Mouse (Mus musculus): ENCODE measurements around the gene Inpp5a. TPM values are rescaled to one million over a fixed set of nuclear protein-coding genes. Genes with fewer than 3 reads are reported as not detected.

The Inpp5a gene
- polyA plus RNA-seq, 1 experiment: 28.1 TPM

- Histone ChIP-seq H3K27ac (ENCODE audit: control insufficient read depth, insufficient read depth, low read depth, low read length, poor library complexity) (peak overlapping the region; percentile 52), H3K4me1 (ENCODE audit: control insufficient read depth, insufficient read depth, low read length) (peaks cover 5% of the 10 kb centered on the region), H3K4me3 (replicated peaks; ENCODE audit: control insufficient read depth, low read depth, low read length) (no peak overlapping the region)
- TF ChIP-seq POLR2A (IDR thresholded peaks at IDR 0.05; ENCODE audit: borderline replicate concordance, control insufficient read depth, low read depth, low read length): no peak
- no peak for TF ChIP-seq CTCF (IDR thresholded peaks at IDR 0.05; ENCODE audit: control insufficient read depth, insufficient read depth, low read length)
- WGBS: 7% methylated on average over 8 of the region's 8 CpGs
Observed at GRCm38 (mm10) chr7:139566533-139566932, 177.6 kb downstream of the Inpp5a start.

GRCm38 (mm10) chr7:139570788-139571187 is 181.9 kb downstream of the Inpp5a start:
- TF ChIP-seq CTCF (IDR thresholded peaks at IDR 0.05; ENCODE audit: control insufficient read depth, insufficient read depth, low read length): no peak
- no peak for TF ChIP-seq POLR2A (IDR thresholded peaks at IDR 0.05; ENCODE audit: borderline replicate concordance, control insufficient read depth, low read depth, low read length)
- Histone ChIP-seq H3K4me3 (replicated peaks; ENCODE audit: control insufficient read depth, low read depth, low read length) (no peak overlapping the region), H3K27ac (ENCODE audit: control insufficient read depth, insufficient read depth, low read depth, low read length, poor library complexity) (no peak overlapping the region), H3K4me1 (ENCODE audit: control insufficient read depth, insufficient read depth, low read length) (peaks cover 5% of the 10 kb centered on the region)
- WGBS: 93% methylated on average over 5 of the region's 5 CpGs

GRCm38 (mm10) chr7:139572665-139573064 is 183.8 kb downstream of the Inpp5a start:
- no peaks in the 10 kb centered on the region for H3K4me1 ChIP-seq (ENCODE audit: control insufficient read depth, insufficient read depth, low read length)
- no peak overlapping the region for H3K27ac ChIP-seq (ENCODE audit: control insufficient read depth, insufficient read depth, low read depth, low read length, poor library complexity)
- TF ChIP-seq POLR2A (IDR thresholded peaks at IDR 0.05; ENCODE audit: borderline replicate concordance, control insufficient read depth, low read depth, low read length): no peak
- no peak for TF ChIP-seq CTCF (IDR thresholded peaks at IDR 0.05; ENCODE audit: control insufficient read depth, insufficient read depth, low read length)
- H3K4me3 ChIP-seq (replicated peaks; ENCODE audit: control insufficient read depth, low read depth, low read length): no peak overlapping the region
- WGBS: 79% methylated on average over 3 of the region's 3 CpGs

- Histone ChIP-seq H3K4me1 (ENCODE audit: control insufficient read depth, insufficient read depth, low read length) (no peaks in the 10 kb centered on the region), H3K4me3 (replicated peaks; ENCODE audit: control insufficient read depth, low read depth, low read length) (no peak overlapping the region), H3K27ac (ENCODE audit: control insufficient read depth, insufficient read depth, low read depth, low read length, poor library complexity) (no peak overlapping the region)
- 87% methylated on average over 16 of the region's 16 CpGs for WGBS
- TF ChIP-seq POLR2A (IDR thresholded peaks at IDR 0.05; ENCODE audit: borderline replicate concordance, control insufficient read depth, low read depth, low read length): no peak
- no peak for TF ChIP-seq CTCF (IDR thresholded peaks at IDR 0.05; ENCODE audit: control insufficient read depth, insufficient read depth, low read length)
Observed at GRCm38 (mm10) chr7:139576064-139576686, 187.3 kb downstream of the Inpp5a start.

GRCm38 (mm10) chr7:139579261-139579905 is 190.5 kb downstream of the Inpp5a start:
- no peak overlapping the region for H3K27ac ChIP-seq (ENCODE audit: control insufficient read depth, insufficient read depth, low read depth, low read length, poor library complexity)
- H3K4me3 ChIP-seq (replicated peaks; ENCODE audit: control insufficient read depth, low read depth, low read length): no peak overlapping the region
- no peaks in the 10 kb centered on the region for H3K4me1 ChIP-seq (ENCODE audit: control insufficient read depth, insufficient read depth, low read length)
- no peak for TF ChIP-seq CTCF (IDR thresholded peaks at IDR 0.05; ENCODE audit: control insufficient read depth, insufficient read depth, low read length)
- no peak for TF ChIP-seq POLR2A (IDR thresholded peaks at IDR 0.05; ENCODE audit: borderline replicate concordance, control insufficient read depth, low read depth, low read length)
- WGBS: 89% methylated on average over 21 of the region's 21 CpGs

GRCm38 (mm10) chr7:139580851-139581775 is 192.2 kb downstream of the Inpp5a start:
- no peak overlapping the region for H3K27ac ChIP-seq (ENCODE audit: control insufficient read depth, insufficient read depth, low read depth, low read length, poor library complexity)
- no peak overlapping the region for H3K4me3 ChIP-seq (replicated peaks; ENCODE audit: control insufficient read depth, low read depth, low read length)
- no peak for TF ChIP-seq POLR2A (IDR thresholded peaks at IDR 0.05; ENCODE audit: borderline replicate concordance, control insufficient read depth, low read depth, low read length)
- TF ChIP-seq CTCF (IDR thresholded peaks at IDR 0.05; ENCODE audit: control insufficient read depth, insufficient read depth, low read length): no peak
- 5% methylated on average over 78 of the region's 78 CpGs for WGBS
- no peaks in the 10 kb centered on the region for H3K4me1 ChIP-seq (ENCODE audit: control insufficient read depth, insufficient read depth, low read length)

- Histone ChIP-seq H3K4me3 (replicated peaks; ENCODE audit: control insufficient read depth, low read depth, low read length) (no peak overlapping the region), H3K27ac (ENCODE audit: control insufficient read depth, insufficient read depth, low read depth, low read length, poor library complexity) (no peak overlapping the region), H3K4me1 (ENCODE audit: control insufficient read depth, insufficient read depth, low read length) (no peaks in the 10 kb centered on the region)
- TF ChIP-seq POLR2A (IDR thresholded peaks at IDR 0.05; ENCODE audit: borderline replicate concordance, control insufficient read depth, low read depth, low read length) (no peak), CTCF (IDR thresholded peaks at IDR 0.05; ENCODE audit: control insufficient read depth, insufficient read depth, low read length) (no peak)
- 4% methylated on average over 82 of the region's 82 CpGs for WGBS
Observed at GRCm38 (mm10) chr7:139581801-139582571, 193.1 kb downstream of the Inpp5a start.
